Mouse (Mus musculus): Measurements from ENCODE around the gene Tmem182.

DNA sequence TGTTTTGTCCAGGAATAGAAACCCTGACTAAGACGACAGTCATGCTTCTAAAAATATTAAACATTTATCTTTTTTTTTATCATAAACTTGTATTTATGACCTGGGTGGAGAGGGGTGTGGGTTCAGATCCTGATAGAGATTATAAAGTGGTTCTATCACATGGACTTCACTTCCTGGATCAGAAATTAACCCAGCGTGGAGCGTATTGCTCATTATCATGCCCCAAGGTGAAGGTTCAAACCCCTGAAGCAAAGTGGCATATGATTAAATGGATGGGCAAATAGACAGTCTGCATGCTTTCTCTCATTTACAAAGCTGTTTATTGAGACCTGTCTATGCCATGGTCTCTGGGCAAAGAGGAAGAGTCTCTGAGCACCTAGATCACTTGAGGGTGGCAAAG is 28.6 kb upstream of the Tmem182 start:
- TF ChIP-seq CTCF (IDR thresholded peaks at IDR 0.05; ENCODE audit: insufficient read depth, low read length): no peak
- TF ChIP-seq POLR2A (IDR thresholded peaks at IDR 0.05; ENCODE audit: borderline replicate concordance, extremely low read depth, low read depth, low read length): no peak

Measured in lung, adult 2 months (tissue).